Mouse (Mus musculus) mesoderm, embryonic 11.5 days (tissue): ENCODE results near the gene Mlkl.

Source experiments
- DNase-seq: peaks from one replicate; pipeline ENCODE4 v3.0.0-alpha.2; 2012; ENCODE audit warnings: low read depth, low spot score

The Mlkl gene

GRCm38 (mm10) chr8:111337890-111338347 is at the start of gene Mlkl:
Mlkl (minus strand) TSS chr8:111338177.
- peak; percentile 53 for DNase-seq

- DNase-seq, result no peak
These were observed 47.9 kb upstream of the Mlkl start for GRCm38 (mm10) chr8:111385915-111386314.

- no peak for DNase-seq
These were observed 46.7 kb upstream of the Mlkl start for GRCm38 (mm10) chr8:111384628-111385027.

GRCm38 (mm10) chr8:111375192-111375591 is 37.2 kb upstream of the Mlkl start:
- peak; percentile 30 for DNase-seq

- no peak for DNase-seq
These were observed 31.7 kb upstream of the Mlkl start for GRCm38 (mm10) chr8:111369711-111370110.

- DNase-seq, result no peak
These were observed 29.4 kb upstream of the Mlkl start for GRCm38 (mm10) chr8:111367350-111367749.

GRCm38 (mm10) chr8:111366610-111367234 is 28.7 kb upstream of the Mlkl start:
- peak; percentile 8 for DNase-seq

- no peak for DNase-seq
These were observed 25.5 kb upstream of the Mlkl start for GRCm38 (mm10) chr8:111363489-111363888.

GRCm38 (mm10) chr8:111360579-111361209 is 22.7 kb upstream of the Mlkl start:
- DNase-seq, result no peak

GRCm38 (mm10) chr8:111359936-111360335 is 22.0 kb upstream of the Mlkl start:
- DNase-seq, result no peak

GRCm38 (mm10) chr8:111358905-111359304 is 20.9 kb upstream of the Mlkl start:
- DNase-seq, result no peak

- DNase-seq, result no peak
These were observed 19.5 kb upstream of the Mlkl start for GRCm38 (mm10) chr8:111357433-111357832.

GRCm38 (mm10) chr8:111353497-111353896 is 15.5 kb upstream of the Mlkl start:
- no peak for DNase-seq

- no peak for DNase-seq
These were observed 14.3 kb upstream of the Mlkl start for GRCm38 (mm10) chr8:111352289-111352688.

GRCm38 (mm10) chr8:111350577-111350976 is 12.6 kb upstream of the Mlkl start:
- DNase-seq, result no peak

- peak; percentile 75 for DNase-seq
These were observed 5.2 kb upstream of the Mlkl start for GRCm38 (mm10) chr8:111343225-111343624.

GRCm38 (mm10) chr8:111340186-111340585 is 2.2 kb upstream of the Mlkl start:
- no peak for DNase-seq

GRCm38 (mm10) chr8:111338370-111339208 is 612 bp upstream of the Mlkl start:
- DNase-seq, result no peak

- no peak for DNase-seq
These were observed 577 bp downstream of the Mlkl start for GRCm38 (mm10) chr8:111337311-111337889.

GRCm38 (mm10) chr8:111336692-111337091 is 1.3 kb downstream of the Mlkl start:
- DNase-seq, result no peak

GRCm38 (mm10) chr8:111325222-111325790 is 12.7 kb downstream of the Mlkl start:
- DNase-seq, result no peak

- DNase-seq, result no peak
These were observed 23.2 kb downstream of the Mlkl start for GRCm38 (mm10) chr8:111314729-111315128.
